Mouse (Mus musculus) R1 (cell line): Measurements from ENCODE around the gene AC140267.1.

ENCODE experiments used
- DNase-seq: peaks from one replicate; pipeline ENCODE4 v3.0.0-alpha.2; 2018; ENCODE audit warnings: low read depth, low spot score

AC140267.1 gene

DNA sequence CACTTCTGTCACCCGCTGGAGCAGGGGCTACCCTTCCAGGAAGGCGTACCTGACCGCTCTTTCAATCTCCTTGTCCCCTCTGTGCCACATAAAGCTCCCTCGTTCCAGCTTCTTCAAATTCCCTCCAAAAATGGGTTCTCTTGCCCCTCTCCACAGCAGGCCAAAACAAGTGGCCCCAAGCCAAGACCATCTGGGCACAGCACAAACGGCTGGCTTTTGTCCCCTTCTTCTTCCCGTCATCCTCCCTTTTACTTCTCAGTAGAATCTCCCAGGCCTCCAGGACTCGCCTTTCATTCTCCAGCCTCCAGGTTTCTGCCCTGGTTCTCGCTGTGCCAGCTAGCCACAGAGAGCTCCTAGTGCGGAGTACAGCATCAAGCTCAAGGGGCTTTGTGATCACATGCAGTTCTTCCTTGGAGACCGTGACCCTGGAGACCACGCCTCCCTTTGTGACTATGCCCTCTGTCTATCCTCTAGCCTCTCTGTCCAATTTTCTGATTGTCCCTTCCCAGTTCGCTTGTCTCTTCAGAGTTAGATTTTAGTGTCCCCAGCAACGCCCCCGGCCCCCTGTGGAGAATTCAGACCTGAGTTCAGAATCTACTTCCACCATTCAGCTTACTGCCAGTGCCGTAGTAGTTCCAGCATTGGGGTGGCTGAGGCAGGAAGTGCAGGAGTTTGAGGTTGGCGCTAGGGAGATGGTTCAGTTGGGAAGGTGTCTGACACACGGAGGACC is 7.4 kb upstream of the AC140267.1 start:
- peak; percentile 62 for DNase-seq

DNA sequence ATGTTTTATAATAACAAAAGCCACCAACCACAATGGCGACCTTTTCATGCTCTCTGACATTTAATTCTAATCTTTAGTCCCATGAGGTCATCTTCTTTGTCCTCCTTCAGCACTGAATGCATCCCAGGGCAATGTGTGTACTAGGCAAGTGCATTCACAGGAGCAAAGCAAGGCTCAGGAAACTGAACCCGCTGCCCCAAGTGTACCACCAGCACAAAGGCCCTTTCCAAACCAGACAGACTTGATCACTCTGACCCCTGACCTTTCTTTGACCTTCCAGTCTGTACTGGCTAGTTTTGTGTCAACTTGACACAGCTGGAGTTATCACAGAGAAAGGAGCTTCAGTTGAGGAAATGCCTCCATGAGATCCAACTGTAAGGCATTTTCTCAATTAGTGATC is 3.3 kb upstream of the AC140267.1 start:
- peak; percentile 47 for DNase-seq

DNA sequence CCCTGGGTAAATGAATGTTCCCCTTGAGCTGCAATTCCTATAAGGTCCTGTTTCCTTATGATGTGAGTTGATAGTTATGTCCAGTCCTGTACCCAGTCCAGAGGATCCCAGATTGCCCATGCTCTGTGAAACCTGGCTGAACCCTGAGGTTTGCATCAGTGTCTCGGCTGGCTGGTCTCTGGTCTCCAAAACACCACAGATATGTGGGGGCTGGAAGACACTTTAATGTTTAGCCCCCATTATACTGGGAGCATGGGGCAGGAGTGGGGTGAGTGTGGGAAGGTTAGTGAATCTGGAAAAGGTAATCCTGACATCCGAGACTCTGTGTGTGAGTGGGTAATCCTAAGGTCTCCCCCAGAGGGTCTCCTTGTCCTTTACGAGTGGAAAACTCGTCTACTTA is 2.6 kb upstream of the AC140267.1 start:
- no peak for DNase-seq

DNA sequence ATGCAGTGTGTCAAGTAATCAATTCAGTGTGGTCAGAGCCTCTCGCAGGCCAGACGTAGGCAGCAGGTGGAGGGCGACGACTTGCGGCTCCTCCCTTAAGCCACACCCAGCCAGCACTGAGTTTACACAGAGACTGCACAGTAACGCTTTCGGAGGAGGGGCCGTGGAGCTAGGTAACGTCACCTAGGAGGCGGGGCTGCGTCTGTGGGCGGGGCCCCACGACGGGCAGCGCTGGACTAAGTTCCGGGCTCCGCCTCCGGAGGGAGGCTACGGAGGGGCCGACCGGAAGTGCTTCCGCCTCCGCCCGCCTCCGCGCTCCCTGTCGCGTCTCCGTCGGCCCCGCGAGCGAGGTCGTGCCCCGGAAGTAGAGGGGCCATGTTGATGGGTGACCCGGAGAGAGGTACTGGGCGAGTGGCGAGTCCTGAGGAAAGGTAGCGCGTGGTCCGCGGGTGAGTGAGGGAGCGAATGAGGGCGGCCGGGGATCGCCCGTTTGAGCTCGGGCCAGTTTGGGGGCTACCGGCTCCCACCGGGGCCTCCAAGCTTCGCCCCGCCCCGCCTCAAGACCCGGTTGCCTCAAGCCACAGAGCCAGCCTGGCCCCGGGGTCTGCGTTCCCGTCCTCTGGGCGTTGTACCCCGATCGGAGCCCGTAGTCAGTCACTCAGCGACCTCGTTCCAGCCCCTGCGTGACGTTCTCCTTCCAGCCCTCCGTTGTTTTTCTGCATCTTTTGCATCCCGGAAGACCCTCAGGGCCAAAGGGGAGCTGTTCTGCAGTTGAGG is 1.7 kb upstream of the AC140267.1 start, which contains the start of gene Mief1:
Mief1 (plus strand) TSS at position 286 of the 777 bp plus-strand sequence.
- peak; percentile 99 for DNase-seq

DNA sequence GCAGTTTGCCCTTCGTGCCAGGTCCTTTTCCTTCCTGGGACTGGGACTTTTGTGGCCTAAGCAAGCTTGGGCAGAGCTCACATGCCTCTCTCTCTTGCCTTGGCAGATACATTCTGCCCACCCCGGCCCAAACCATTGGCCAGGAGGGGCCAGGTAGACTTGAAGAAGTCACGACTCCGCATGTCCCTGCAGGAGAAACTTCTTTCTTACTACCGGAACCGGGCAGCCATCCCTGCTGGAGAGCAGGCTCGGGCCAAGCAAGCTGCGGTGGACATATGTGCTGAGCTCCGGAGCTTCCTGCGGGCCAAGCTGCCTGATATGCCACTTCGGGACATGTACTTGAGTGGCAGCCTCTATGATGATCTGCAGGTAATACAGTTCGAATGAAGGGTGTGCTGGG is 12.5 kb downstream of the AC140267.1 start:
- no peak for DNase-seq

DNA sequence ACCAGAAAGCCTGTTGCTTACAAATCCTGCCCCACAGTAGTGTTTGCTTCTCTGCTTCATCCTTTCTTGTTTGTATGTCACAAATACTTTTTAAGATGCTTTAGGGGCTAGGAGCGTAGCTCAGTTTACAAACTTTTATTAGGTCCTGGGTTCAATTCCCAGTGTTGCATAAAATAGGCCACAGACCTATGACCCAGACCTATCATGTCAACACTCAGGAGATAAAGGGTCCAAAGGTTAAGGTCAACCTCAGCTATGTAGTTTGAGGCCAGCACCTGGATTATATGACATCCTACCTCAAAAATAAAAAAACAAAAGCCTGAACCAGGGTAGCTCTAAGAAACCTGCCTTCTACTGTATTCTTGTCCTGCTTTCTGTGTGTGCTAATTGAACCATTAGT is 13.0 kb downstream of the AC140267.1 start:
- no peak for DNase-seq

DNA sequence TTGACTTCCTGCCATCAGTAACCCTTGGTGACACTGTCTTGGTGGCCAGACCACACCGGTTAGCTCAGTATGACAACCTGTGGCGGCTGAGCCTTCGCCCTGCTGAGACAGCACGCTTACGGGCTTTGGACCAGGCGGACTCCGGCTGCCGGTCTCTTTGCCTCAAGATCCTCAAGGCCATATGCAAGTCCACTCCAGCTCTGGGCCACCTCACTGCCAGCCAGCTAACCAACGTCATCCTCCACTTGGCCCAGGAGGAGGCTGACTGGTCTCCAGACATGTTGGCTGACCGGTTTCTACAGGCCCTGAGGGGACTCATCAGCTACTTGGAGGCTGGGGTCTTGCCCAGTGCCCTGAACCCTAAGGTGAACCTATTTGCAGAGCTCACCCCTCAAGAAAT is 14.0 kb downstream of the AC140267.1 start:
- no peak for DNase-seq

DNA sequence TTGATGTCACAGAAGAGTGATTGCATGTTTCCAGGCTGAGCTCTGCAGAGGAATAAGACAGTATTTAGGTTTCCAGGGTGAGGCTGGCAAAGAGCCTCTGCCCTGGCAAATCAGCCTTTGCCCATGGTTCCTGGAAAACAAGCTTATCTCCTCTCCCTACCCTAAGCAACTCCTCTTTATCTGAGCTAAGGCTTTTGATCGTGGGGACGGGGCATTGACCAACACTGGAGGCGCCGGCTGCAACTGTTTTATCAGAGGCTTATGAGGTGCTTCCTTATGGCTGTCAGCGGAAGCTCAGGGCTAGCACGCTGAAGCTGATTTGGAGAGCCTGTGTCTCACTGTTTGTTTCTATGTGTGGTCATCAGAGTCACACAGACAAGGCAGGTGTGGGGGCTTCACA is 15.0 kb downstream of the AC140267.1 start:
- no peak for DNase-seq

DNA sequence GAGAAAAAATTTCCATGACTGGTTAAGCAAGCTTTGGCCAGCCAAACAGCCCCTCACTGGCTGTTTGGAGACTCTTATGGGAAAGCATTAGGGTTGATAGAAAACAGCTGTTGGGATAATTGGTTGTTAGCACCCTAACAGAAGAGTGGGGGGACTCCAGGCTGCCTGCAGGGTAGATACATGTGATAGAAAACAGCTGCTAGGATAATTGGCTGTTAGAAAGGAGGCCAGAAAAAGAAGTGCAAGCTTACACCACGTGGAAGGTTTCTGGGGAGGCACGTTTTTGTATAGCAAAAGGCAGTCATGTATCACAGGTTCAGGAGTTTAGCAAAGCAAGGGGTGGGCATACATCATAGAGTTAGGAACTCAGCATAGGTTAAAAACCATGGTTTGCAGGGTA is 17.9 kb downstream of the AC140267.1 start:
- no peak for DNase-seq

DNA sequence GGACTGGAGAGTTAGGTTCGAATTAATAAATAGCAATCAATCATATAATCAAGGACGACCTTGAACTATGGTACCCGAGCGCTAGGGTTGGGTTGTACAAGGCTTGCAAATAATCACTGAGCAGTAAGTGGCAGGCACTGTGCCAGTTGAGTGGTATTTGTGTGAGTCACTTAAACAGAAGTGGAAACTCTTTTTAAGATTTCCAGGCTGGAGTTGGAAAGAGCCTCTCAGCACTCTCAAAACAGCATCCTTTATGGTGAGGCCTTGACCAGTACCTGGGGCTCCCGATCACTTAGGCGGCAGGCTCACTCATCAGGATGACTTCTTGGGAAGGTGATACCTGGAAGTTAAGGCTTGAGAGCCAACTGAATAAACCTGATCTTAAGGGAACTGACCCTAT is 18.6 kb downstream of the AC140267.1 start:
- no peak for DNase-seq

DNA sequence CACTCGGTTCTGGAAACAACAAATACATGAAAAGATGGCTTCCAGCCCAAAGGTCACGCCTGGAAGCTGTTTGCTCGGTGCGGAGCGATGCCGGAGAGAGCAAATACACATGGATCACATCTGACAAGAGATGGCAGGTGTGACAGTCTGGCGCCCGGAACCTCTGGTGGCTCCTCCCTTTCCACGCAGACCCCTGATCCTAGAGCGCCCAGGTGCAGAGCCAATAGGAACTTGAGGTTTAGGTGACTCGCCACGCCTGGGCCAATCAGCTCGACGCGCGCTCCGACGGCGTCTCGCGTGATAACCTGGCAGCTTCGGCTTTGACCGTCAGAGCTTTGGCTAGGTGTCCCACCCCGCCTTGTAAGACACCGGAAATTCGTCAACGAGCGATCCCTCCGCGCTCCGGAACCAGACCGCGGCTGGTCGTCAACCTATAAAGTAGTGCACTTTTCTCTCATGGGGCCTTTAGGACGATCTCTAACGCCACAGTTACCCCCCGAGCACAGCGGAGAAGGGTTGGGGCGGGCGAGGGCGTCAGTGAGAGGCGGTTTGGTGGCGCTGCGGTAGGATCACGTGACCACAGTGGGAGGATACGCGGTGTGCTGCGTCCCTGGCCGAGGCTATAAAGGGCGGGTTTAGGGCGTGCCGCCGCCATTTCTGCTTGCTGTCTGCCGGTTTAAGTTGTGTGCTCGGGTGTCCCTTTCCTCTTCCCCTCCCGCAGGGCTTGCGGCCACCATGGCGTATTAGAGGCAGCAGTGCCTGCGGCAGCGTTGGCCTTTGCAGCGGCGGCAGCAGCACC is 19.4 kb downstream of the AC140267.1 start, which contains the start of gene Atf4:
Atf4 (plus strand) TSS at position 338 of the 799 bp plus-strand sequence.
- DNase-seq: peak; percentile 99

DNA sequence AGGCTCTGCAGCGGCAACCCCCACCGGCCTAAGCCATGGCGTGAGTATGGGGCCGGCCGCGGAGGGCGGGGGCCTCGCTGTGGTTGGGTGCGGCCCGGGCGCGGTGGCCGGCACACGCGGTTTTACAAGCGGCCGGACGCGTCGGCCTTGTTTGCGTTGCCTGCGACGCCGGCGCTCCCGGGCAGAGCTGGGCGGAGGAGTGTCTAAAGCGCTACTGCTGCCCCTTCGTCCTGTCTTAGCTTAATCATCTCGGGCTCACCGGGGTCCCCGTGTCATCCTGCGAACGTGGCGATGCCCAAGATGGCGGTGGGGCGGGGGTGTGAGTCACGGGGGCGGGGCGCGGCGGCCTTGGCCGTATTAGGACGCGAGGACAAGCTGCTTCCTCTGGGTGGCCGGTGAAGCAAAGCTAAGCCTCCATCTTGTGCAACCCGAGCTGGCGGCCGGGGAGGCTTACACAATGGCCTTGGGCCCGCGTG is 20.0 kb downstream of the AC140267.1 start:
- DNase-seq: peak; percentile 87

DNA sequence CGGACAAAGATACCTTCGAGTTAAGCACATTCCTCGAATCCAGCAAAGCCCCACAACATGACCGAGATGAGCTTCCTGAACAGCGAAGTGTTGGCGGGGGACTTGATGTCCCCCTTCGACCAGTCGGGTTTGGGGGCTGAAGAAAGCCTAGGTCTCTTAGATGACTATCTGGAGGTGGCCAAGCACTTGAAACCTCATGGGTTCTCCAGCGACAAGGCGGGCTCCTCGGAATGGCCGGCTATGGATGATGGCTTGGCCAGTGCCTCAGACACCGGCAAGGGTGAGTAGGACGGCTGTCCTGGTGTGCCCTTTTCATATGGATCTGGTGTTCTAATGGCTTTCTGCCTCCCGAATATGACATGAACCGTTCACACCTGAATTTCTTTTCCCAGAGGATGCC is 20.6 kb downstream of the AC140267.1 start:
- no peak for DNase-seq

DNA sequence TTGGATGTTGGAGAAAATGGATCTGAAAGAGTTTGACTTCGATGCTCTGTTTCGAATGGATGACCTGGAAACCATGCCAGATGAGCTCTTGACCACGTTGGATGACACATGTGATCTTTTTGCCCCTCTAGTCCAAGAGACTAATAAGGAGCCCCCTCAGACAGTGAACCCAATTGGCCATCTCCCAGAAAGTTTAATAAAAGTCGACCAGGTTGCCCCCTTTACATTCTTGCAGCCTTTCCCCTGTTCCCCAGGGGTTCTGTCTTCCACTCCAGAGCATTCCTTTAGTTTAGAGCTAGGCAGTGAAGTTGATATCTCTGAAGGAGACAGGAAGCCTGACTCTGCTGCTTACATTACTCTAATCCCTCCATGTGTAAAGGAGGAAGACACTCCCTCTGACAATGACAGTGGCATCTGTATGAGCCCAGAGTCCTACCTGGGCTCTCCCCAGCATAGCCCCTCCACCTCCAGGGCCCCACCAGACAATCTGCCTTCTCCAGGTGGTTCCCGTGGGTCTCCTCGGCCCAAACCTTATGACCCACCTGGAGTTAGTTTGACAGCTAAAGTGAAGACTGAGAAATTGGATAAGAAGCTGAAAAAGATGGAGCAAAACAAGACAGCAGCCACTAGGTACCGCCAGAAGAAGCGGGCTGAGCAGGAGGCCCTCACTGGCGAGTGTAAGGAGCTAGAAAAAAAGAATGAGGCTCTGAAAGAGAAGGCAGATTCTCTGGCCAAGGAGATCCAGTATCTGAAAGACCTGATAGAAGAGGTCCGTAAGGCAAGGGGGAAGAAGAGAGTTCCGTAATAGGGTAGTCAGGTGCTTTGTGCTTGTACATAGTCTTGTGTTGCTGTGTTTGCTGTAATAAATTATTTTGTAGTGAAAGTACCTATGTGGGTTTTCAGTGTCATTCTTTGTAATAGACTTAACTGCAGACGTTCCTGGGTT is 21.3 kb downstream of the AC140267.1 start:
- no peak for DNase-seq

DNA sequence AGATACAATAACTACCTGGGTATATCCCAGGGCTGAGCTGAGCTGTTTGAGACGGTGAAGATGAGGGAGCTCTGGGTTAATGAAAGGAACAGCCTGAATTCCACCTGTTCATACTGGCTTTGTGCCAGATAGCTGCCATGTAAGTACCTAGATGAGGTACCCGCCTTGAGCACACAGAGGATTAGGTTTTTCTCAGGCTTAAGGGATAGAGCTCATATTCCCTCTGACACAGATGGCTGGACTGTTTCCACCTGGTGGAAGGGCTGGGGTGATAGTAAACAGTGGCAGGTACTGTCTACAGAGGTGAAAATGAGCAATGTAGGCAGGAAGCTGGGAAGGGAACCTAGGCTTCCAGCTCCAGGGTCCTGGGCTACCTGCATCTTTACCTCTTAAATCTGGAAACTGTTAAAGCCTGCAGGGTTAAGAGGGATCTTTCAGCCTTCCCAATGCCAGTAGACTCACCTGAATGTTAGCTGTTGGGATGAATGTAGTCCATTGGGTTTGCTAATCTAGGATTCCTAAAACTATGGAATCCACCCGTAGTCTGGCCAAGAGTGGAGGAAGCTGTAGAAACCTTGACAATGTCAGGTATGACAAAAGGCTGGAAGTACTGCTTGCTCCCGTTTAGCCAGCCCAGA is 22.1 kb downstream of the AC140267.1 start:
- peak; percentile 59 for DNase-seq

DNA sequence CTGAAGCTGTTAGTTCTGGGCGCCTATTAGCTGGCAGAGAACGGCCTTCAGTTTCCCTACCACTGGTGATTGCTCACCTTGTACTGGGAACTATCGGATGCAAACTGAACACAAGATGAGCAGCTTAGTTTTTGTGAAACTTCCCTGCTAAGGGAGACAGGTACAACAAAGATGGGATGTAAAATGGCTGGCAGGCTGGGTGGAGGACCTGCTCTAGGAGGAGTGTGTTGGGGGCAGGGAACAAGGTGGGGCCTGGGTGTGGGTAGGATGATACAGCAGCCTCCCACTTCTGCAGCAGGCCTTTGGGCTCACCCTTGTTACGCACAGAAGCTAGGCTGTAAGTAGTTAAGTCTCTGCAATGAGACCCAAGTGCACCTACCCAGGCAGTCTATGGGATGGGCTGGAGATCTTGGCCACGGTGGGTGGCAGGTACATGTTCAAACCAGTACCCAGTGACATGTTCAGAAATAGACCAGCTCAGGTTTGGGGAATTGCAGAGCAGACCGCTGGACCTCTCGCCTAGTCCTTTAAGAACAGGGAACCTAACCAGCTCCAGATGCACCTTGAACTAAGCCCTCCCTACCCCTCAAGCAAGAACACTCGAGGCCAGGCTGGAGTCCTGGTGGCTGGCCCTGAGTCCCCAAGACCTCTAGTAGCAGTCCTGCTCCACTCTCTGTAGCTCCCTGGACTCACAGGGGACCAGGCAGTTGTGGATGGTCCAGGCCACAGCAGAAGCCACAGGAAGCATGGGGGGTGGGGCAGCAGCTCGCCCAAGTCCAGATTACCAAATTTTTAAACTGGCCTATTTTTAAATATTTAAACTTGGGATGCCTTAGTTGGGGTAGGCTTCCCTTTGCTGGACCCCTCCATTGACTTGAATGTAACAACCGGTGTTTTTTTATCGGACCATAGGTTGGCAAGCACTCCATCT is 22.9 kb downstream of the AC140267.1 start:
- DNase-seq: peak; percentile 81

DNA sequence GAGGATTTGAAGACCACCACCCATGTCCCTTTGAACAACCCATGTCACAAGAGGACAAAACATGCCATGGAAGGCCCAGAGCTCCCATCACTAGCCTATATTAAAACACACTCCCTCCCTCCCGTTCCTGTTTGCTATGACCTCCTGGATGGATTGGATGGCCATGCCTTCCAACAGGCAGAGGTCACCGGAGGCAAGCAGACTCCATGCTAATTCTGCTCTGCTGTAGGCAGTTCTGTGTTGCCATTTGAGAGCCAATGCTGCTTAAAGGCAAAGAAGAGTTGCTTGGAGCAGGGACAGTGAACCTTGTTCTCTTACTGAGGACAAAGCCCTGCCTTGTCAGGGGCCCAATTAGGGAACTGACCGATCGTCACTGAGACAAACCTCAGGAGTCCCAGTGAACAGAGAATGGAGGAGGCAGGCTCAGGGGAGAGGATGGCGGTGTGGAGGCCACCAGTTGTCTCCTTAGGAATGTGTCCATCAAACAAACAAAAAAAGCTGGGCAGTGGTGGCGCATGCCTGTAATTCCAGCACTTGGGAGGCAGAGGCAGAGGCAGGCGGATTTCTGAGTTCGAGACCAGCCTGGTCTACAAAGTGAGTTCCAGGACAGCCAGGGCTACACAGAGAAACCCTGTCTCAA is 23.9 kb downstream of the AC140267.1 start:
- DNase-seq: peak; percentile 67

DNA sequence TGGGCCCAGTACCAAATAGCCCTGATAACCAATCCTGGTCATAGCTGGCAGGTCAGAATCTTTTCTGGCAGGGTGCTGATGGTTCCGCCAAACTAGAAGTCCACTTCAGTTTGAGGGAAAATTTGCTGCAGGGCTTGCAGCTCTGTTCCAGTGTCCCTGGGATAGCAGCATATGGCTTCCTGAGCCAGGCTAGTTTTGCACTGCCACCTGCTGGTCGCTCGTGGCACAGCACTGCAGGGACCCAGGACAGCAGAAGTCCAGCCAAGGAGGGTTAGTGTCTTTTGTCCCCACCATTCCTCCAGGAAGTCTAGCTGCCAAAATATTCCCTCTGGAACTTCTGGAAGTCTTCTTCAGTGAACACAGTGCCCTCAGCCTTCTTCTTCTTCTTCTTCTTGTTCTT is 25.0 kb downstream of the AC140267.1 start:
- peak; percentile 83 for DNase-seq

DNA sequence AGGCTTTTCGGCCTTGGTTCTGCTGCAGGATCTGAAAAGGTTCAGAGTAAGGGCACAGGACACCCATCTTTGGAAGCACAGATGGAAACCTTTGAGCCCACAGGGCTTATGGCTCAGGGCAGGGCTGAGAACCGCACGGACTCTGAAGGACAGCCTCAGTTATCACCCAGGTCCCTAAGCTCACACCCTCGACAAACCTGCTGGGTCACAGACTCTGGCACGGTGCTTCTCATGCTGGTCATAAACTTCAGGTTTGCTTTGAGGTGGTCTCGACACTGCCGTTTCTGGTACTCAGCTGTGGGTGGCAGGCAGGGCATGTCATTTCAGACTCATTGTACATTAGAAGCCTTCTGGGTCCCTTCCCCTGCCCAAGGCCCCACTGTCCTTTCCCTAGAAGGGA is 25.5 kb downstream of the AC140267.1 start:
- DNase-seq: no peak
